Mouse (Mus musculus) midbrain, embryonic 16.5 days (tissue): ENCODE measurements around the gene Cadm1. TPM values are rescaled to one million over a fixed set of nuclear protein-coding genes. Genes with fewer than 3 reads are reported as not detected.

ENCODE experiments used
- ATAC-seq: fragments of 200-750 bp; cut with Nextera tagmentation; 2 replicates; pipeline ENCODE4 v1.8.0; 2017; ENCODE audit warnings: moderate TSS enrichment
- H3K27ac ChIP-seq: fragments of 300-500 bp; sonication (generic); 2 replicates; pipeline ENCODE4 v1.5.1; 2014; ENCODE audit warnings: mild to moderate bottlenecking, low read length, mixed read lengths
- H3K27me3 ChIP-seq: fragments of 300-500 bp; sonication (generic); 2 replicates; pipeline ENCODE4 v1.6.1; 2014; ENCODE audit warnings: low read depth, low read length, mixed read lengths; ENCODE audit not compliant: control insufficient read depth, insufficient read depth
- H3K36me3 ChIP-seq: fragments of 300-500 bp; sonication (generic); 2 replicates; pipeline ENCODE4 v1.6.1; 2014; ENCODE audit warnings: mild to moderate bottlenecking, low read length, moderate library complexity, mixed read lengths; ENCODE audit not compliant: control insufficient read depth, insufficient read depth
- H3K4me1 ChIP-seq: fragments of 300-500 bp; sonication (generic); 2 replicates; pipeline ENCODE4 v1.6.1; 2014; ENCODE audit warnings: mild to moderate bottlenecking, low read length, mixed read lengths; ENCODE audit not compliant: control insufficient read depth, insufficient read depth
- H3K4me2 ChIP-seq: fragments of 300-500 bp; sonication (generic); 2 replicates; pipeline ENCODE4 v1.6.1; 2014; ENCODE audit warnings: mild to moderate bottlenecking, low read length, mixed read lengths
- H3K4me3 ChIP-seq: fragments of 300-500 bp; sonication (generic); 2 replicates; pipeline ENCODE4 v1.5.1; 2014; ENCODE audit warnings: low read depth, mild to moderate bottlenecking, low read length, moderate library complexity, mixed read lengths
- H3K9ac ChIP-seq: fragments of 300-500 bp; sonication (generic); 2 replicates; pipeline ENCODE4 v1.6.1; 2014; ENCODE audit warnings: low read depth, low read length, mixed read lengths
- H3K9me3 ChIP-seq: fragments of 300-500 bp; sonication (generic); replicated peaks from 2 replicates; pipeline ENCODE4 v1.6.1; 2014; ENCODE audit warnings: mild to moderate bottlenecking, low read length, mixed read lengths; ENCODE audit not compliant: control insufficient read depth, poor library complexity, severe bottlenecking
- WGBS: fragments of 180-500 bp; shearing (Covaris S2); extraction: QIAGEN DNeasy Blood & Tissue Kit; methylation state at CpG from one replicate; pipeline ENCODE4 v1.1.7; 2014; 5-methylcytosine and 5-hydroxymethylcytosine counted together
- polyA plus RNA-seq: library from polyadenylated mRNA; unstranded; fragments of >200 nt; fragmentation: Nextera tagmentation; extraction: Ambion mirVana; gene quantifications from 2 replicates; pipeline ENCODE4 v1.2.1, GENCODE M21; 2015

Gene Cadm1
- polyA plus RNA-seq, 1 experiment from 2014 or later, result 332 TPM

DNA sequence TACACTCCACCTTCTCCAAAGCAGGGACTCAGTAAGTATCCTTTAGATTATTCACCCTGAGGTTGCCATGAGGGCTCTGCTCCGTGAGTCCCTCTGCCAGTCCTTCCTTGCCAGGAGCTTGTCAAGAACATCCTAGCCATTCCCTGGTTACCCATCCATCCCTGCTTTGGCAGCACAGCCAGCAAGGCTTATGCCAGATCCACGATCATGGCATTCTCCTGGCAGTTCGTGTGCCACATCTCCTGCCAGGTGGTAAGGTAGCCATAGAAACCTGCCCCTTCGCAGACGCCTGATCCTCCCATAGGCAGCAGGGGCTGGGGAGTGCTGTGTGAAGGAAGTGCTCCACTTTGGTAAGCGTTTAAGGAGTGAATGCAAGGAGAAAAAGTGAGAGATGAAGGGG, 313.4 kb downstream of the Cadm1 start:
- 77% methylated on average over 6 of the region's 6 CpGs for WGBS
- ATAC-seq, result no peak
- Histone ChIP-seq H3K4me1 (peaks cover 14% of the 10 kb centered on the region), H3K27me3 (no peaks in the 10 kb centered on the region), H3K9me3 (no peaks in the 10 kb centered on the region), H3K36me3 (no peaks in the 10 kb centered on the region), H3K9ac (no peak overlapping the region), H3K4me3 (no peak overlapping the region), H3K27ac (no peak overlapping the region), H3K4me2 (no peak overlapping the region)

- Histone ChIP-seq H3K36me3 (no peaks in the 10 kb centered on the region), H3K9ac (no peak overlapping the region), H3K27me3 (no peaks in the 10 kb centered on the region), H3K27ac (no peak overlapping the region), H3K4me1 (peaks cover 17% of the 10 kb centered on the region), H3K4me3 (no peak overlapping the region), H3K4me2 (no peak overlapping the region), H3K9me3 (no peaks in the 10 kb centered on the region)
- ATAC-seq, result no peak
- WGBS, result 53% methylated on average over 10 of the region's 10 CpGs
Measured at GRCm38 (mm10) chr9:47846275-47846674, 316.3 kb downstream of the Cadm1 start.

- H3K36me3 ChIP-seq, result no peaks in the 10 kb centered on the region
- no peak for ATAC-seq
- no peaks in the 10 kb centered on the region for H3K9me3 ChIP-seq
- H3K27ac ChIP-seq, result no peak overlapping the region
- H3K4me2 ChIP-seq, result no peak overlapping the region
- H3K9ac ChIP-seq, result no peak overlapping the region
- no peak overlapping the region for H3K4me3 ChIP-seq
- 71% methylated on average over 6 of the region's 6 CpGs for WGBS
- H3K27me3 ChIP-seq, result no peaks in the 10 kb centered on the region
- peaks cover 14% of the 10 kb centered on the region for H3K4me1 ChIP-seq
Measured at GRCm38 (mm10) chr9:47846926-47847325, 317.0 kb downstream of the Cadm1 start.

- H3K4me1 ChIP-seq, result peaks cover 14% of the 10 kb centered on the region
- H3K4me2 ChIP-seq, result no peak overlapping the region
- no peak for ATAC-seq
- H3K27me3 ChIP-seq, result no peaks in the 10 kb centered on the region
- 0 out of 2 replicates have a peak overlapping the region, but pooled peaks have one; percentile 10 for H3K9ac ChIP-seq
- no peaks in the 10 kb centered on the region for H3K36me3 ChIP-seq
- 18% methylated on average over 4 of the region's 4 CpGs for WGBS
- H3K4me3 ChIP-seq, result no peak overlapping the region
- no peaks in the 10 kb centered on the region for H3K9me3 ChIP-seq
- H3K27ac ChIP-seq, result no peak overlapping the region
Measured at GRCm38 (mm10) chr9:47847797-47848196, 317.8 kb downstream of the Cadm1 start.

DNA sequence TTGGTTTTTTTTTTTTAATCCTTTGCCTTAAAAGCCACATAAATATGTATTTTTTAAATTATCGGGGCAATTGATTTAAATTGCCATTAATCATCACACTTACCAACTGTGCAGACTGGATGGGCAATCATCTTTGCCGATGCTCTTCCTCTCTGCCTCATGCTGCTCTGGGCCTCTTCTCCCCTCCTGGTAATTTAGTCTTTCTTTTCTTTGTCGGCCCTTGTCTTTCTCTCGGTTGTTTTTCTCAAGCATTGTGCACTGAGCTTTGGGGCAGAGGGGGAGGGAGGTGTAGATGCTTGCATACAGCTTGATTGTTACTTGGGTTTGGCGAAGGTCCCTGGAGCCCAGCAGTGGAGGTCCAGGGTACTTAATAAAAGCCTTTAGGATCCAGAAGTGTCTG, 318.8 kb downstream of the Cadm1 start:
- Histone ChIP-seq H3K4me3 (no peak overlapping the region), H3K27ac (no peak overlapping the region), H3K9me3 (no peaks in the 10 kb centered on the region), H3K4me2 (no peak overlapping the region), H3K27me3 (no peaks in the 10 kb centered on the region), H3K36me3 (no peaks in the 10 kb centered on the region), H3K4me1 (peaks cover 14% of the 10 kb centered on the region), H3K9ac (no peak overlapping the region)
- WGBS, result 16% methylated on average over 5 of the region's 5 CpGs
- no peak for ATAC-seq

DNA sequence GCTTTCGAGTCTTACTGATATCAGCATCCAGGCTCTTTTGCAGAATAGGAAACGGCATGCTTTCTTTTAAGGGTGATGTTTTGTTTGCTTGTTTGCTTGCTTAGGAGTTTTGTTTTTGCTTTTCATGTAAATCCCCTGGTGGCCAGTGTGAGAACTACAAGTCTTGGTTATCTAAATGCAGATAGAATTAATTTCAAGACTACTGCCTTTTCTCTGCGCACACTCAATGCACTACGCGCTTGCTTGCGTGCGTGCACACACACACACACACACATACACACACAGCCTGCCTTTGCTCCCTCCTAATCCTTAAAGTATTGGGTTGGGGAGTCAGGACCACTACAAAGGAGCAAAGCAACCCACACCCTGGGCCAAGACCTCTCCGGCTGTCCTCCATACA, 326.3 kb downstream of the Cadm1 start:
- H3K9me3 ChIP-seq, result no peaks in the 10 kb centered on the region
- WGBS, result 86% methylated on average over 8 of the region's 8 CpGs
- H3K4me2 ChIP-seq, result no peak overlapping the region
- H3K4me1 ChIP-seq, result peaks cover 4% of the 10 kb centered on the region; the same call in 1 of the 2 replicates
- H3K9ac ChIP-seq, result no peak overlapping the region
- ATAC-seq, result no peak
- H3K27ac ChIP-seq, result no peak overlapping the region
- peaks cover 2% of the 10 kb centered on the region; the same call in 1 of the 2 replicates for H3K36me3 ChIP-seq
- H3K4me3 ChIP-seq, result no peak overlapping the region
- H3K27me3 ChIP-seq, result no peaks in the 10 kb centered on the region

GRCm38 (mm10) chr9:47857235-47857634, 327.3 kb downstream of the Cadm1 start:
- ATAC-seq, result no peak
- peaks cover 5% of the 10 kb centered on the region; the same call in 1 of the 2 replicates for H3K4me1 ChIP-seq
- 83% methylated on average over 7 of the region's 7 CpGs for WGBS
- H3K4me2 ChIP-seq, result no peak overlapping the region
- H3K27ac ChIP-seq, result peak overlapping the region; percentile 12; the same call in 1 of the 2 replicates
- H3K36me3 ChIP-seq, result peaks cover 2% of the 10 kb centered on the region; the same call in 1 of the 2 replicates
- no peak overlapping the region for H3K4me3 ChIP-seq
- no peaks in the 10 kb centered on the region for H3K9me3 ChIP-seq
- no peaks in the 10 kb centered on the region for H3K27me3 ChIP-seq
- H3K9ac ChIP-seq, result no peak overlapping the region

DNA sequence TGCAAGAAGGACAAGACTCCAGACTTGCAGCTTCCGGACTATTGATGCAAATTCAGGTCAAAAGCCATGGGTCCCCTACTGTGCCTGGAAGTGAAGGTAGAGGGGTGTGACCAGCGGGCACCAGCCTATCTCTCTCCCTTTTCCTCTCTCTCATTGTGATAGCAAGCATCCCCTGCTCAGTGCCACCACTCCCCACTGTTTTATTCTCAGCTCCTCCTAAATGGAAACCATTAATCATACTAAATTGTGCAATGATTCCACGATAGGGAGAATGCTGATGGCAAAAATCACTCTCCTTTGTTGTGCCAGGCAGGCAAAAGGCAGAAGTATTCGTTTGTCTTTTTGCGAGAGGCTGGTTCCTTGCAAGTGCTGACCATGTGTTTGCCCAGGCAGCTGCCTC, 328.2 kb downstream of the Cadm1 start:
- Histone ChIP-seq H3K4me3 (no peak overlapping the region), H3K27me3 (no peaks in the 10 kb centered on the region), H3K36me3 (peaks cover 2% of the 10 kb centered on the region; the same call in 1 of the 2 replicates), H3K9me3 (no peaks in the 10 kb centered on the region), H3K4me2 (no peak overlapping the region), H3K27ac (0 out of 2 replicates have a peak overlapping the region, but pooled peaks have one; percentile 22), H3K4me1 (peaks cover 9% of the 10 kb centered on the region; the same call in 1 of the 2 replicates), H3K9ac (no peak overlapping the region)
- WGBS, result 52% methylated on average over 5 of the region's 5 CpGs
- no peak for ATAC-seq

GRCm38 (mm10) chr9:47858778-47859395, 328.9 kb downstream of the Cadm1 start:
- Histone ChIP-seq H3K36me3 (peaks cover 2% of the 10 kb centered on the region; the same call in 1 of the 2 replicates), H3K27ac (0 out of 2 replicates have a peak overlapping the region, but pooled peaks have one; percentile 22), H3K9ac (no peak overlapping the region), H3K4me1 (peaks cover 9% of the 10 kb centered on the region; the same call in 1 of the 2 replicates), H3K9me3 (no peaks in the 10 kb centered on the region), H3K27me3 (no peaks in the 10 kb centered on the region), H3K4me3 (no peak overlapping the region), H3K4me2 (no peak overlapping the region)
- WGBS, result 65% methylated on average over 10 of the region's 10 CpGs
- no peak for ATAC-seq
